Mouse (Mus musculus) heart, adult 9 months (tissue): ENCODE data around the gene Rab31.

ENCODE experiments used
- DNase-seq, 2 experiments: peaks; one replicate each; pipeline ENCODE4 v3.0.0; 2022; ENCODE audit warnings: low spot score in 2 of 2

Rab31 gene

DNA sequence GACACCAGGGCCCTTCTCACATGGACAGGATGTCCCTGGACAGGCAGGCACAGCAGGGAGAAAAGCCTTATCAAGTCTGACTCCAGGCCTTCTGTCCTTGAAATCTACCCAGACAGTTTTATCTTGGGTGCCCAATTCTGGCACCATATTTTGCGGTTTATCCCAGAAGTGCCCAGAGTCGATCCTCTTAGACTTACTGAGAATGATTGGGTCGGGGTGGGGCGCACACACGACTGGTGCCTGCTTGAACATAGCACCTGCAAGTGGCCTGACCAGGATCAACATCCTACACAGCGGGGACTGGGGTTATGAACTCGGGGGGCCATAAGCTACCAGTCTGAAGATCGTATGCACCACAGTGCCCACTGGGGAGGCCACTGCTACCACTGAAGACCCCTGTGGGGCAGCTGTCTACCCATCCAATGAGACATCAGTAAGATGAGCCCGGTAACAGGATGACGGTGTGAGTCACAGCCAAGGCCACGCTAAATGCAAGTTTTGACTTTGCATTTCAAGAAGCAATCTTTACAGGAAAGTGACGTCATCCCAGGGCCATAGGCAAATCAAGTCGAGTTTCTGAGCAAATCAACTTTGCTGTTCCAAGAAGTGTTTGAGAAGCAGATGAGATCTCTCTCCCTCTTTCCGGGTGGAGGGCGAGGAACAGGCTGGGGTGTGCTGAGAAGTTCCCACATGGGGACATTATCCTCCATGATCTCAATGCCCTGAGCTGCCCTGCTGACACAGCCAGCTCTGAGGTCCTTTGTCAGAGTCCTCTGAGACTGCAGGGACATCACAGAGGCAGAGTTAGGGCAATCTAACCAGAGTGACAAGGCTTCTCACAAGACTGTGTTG is 32.5 kb downstream of the Rab31 start:
- DNase-seq: no peak

GRCm38 (mm10) chr17:65737622-65738021 is 34.9 kb downstream of the Rab31 start:
- DNase-seq: peak; percentile 45 to 57

DNA sequence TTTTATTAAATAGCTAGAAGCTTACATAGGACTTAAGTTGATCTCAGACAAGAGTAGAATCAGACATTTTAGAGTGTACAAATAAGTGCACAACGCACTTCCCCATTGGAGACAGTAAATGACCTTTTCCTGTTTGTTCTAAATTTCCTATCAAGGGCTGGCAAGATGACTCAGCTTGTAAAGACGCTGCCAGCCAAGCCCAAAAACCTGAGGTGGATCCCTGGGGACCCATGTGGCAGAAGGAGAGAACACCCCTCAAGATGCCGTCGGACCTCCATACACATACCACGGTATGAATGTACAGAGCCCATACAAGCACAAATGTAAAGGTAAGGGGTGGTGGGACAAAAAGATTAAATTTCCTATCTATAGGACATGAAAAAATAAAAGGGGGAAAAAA is 35.4 kb downstream of the Rab31 start:
- DNase-seq: no peak

- DNase-seq: no peak
These were observed 37.5 kb downstream of the Rab31 start for GRCm38 (mm10) chr17:65735088-65735487.

DNA sequence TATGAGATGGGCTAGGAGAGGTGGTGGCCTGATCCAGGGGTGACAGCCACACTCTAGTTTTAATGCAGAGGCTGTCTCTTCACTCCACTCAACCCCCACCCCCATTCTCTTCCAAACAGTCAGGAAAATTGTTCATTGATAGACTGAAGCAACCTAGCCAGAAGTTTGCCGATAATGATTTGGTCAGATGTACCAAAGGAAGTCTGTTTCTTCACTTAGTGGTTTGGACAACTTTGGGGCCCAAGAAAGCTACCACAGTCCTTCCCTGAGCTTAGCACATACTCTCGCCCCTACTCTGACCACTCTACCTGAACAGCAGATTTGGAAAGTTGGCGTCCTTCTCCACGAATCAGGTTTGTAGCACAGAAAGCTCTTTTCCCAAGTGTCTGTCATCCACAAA is 39.9 kb downstream of the Rab31 start:
- DNase-seq: peak; percentile 30 to 48

GRCm38 (mm10) chr17:65731710-65732109 is 40.8 kb downstream of the Rab31 start:
- DNase-seq: no peak

DNA sequence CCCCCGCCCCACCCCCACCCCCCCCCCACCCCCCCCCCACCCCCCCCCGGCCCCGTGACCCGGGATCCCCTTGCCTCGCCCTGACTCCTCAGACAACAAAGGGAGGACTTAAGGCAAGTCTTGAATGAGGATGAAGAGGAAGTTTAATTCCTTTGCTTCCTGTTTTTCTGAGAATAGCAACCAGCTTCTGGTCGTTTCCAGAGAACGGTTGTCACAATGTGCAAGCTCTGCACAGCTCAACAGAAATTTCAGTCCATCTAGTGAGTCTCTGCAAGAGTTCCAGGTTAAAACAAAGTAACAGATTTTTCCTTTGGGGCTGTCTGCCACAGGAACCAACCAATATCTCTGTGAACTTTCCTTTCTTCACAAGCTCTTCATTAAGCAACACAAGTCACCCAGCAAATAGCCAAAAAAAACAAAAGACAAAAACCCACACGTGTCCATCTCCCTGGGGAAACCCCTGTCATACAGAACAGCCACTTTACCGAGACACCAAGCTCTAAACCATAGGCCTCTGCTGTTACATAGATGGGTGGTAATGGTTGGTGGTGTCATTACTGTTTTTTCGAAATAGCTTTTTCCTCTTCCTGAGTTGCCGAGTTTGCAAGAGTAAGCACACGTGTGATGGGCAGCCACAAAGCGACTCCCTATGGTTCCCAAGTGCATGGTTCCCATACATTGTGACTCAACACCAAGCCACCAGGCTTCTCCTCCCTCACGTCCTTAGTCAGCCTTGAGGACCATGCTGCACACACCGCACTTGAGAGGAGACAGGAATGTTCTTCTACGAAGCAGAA is 42.4 kb downstream of the Rab31 start:
- peak; percentile 21 to 57 for DNase-seq

GRCm38 (mm10) chr17:65726755-65727154 is 45.8 kb downstream of the Rab31 start:
- DNase-seq: peak; percentile 38 to 46

DNA sequence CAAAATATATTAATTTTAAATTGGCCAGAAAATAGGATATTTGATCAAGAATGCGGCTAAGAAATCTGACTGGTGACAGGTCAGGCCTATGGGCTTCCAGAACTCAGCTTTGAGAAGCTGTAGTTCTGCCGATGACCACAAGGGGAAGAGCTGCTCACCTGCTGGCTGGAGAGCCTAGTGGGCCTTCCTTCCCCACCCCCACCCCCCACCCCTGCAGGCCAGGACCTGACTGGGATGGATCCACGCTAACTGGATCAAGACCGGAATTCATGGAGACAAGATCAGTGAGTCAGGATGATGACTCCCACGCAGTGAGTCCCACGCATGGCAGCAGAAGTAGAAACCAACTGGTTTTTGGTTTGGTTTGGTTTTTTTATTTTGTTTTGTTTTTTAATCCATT is 46.3 kb downstream of the Rab31 start:
- no peak for DNase-seq

DNA sequence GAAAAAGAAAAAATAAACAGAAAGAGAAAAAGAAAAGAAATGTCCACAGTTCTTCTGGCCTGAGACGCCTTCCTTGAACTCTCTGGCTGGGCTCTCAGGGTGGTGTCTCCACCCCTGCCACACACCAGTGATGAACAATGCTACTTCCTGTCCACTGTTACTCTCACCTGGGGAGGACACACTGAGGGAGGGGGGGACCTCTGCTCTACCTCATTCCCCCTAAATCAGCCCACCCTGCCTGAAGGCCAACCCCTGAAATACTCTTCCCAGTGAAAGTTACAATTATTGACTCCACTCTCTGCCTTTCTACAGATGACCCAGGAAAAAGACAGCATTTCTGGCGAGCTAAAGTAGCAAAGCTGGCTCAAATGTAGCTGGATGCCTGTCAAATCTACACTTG is 46.7 kb downstream of the Rab31 start:
- DNase-seq: no peak

GRCm38 (mm10) chr17:65725381-65725780 is 47.2 kb downstream of the Rab31 start:
- DNase-seq: no peak

- peak; percentile 30 to 54 for DNase-seq
These were observed 48.3 kb downstream of the Rab31 start for GRCm38 (mm10) chr17:65724254-65724653.

DNA sequence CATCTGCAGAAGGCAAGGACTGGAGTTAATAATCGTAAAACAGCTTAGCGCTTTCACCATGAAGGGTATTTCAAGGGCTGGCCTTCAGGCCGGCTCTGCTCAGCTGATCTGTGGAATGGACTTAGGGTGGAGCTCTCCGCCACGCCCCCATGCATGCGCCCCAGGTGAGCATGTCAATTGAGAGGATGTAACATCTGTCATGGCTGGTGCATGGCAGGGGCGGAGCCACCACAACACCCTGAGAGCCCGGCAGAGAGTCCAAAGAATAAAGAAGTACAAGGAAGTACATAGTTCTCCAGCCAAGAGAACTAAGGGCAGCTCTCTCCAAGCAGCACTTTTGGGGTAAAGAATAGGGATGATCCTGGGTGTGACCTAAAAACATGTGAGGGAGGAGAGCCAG is 48.9 kb downstream of the Rab31 start:
- DNase-seq: no peak

GRCm38 (mm10) chr17:65721330-65721729 is 51.2 kb downstream of the Rab31 start:
- no peak for DNase-seq

- no peak for DNase-seq
These were observed 52.7 kb downstream of the Rab31 start for GRCm38 (mm10) chr17:65719826-65720225.

GRCm38 (mm10) chr17:65718578-65718977 is 54.0 kb downstream of the Rab31 start:
- no peak for DNase-seq

DNA sequence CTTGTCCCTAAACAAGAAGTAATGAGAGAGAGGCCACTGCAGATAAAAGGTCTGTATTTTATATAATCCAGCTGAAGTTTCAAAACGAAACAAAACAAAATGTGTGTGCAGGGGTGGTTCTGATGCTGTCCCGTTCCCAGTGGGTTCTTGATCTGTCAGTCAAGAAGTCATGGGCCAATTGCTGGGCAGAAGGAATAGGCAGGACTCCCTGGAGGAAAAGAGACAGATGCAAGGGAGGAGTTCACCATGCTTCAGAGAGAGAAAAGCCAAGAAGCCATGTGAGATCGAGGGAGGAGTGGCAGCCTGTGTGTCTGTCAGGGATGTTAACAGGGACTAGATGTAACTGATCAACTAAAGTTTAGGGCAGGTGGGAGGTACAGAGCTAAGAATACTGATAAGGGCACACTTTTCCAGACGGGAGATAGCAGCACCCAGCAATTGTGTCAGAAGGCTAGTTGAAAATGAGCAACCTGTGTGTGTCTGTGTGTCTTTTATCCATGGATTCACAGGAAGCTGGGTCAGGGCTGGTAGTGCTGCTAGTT is 54.8 kb downstream of the Rab31 start:
- DNase-seq: peak in 1 of 2 experiments; percentile 40

GRCm38 (mm10) chr17:65714060-65714459 is 58.5 kb downstream of the Rab31 start:
- DNase-seq: no peak

GRCm38 (mm10) chr17:65712861-65713535 is 59.6 kb downstream of the Rab31 start:
- peak; percentile 47 to 65 for DNase-seq

- no peak for DNase-seq
These were observed 60.8 kb downstream of the Rab31 start for GRCm38 (mm10) chr17:65711779-65712178.

DNA sequence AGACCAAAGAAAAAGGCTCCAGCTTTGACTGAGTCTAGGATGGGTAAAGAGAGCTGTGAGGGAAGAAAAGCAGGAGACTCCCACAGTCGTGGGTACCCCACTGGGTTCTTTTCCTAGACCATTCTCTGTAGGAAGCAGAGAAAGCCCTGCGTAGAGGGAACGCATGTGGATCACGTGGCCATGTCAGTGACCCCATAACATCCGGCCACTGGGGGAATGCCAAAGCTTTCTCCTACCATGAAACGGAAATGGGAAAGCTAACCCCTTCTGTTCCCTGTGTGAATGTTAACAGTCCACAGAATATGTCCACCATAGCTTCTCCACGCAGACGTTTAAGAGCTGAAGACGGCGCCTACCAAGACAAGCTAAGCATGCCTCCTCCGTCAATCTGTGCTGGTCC is 62.0 kb downstream of the Rab31 start:
- DNase-seq: peak in 1 of 2 experiments; percentile 39

DNA sequence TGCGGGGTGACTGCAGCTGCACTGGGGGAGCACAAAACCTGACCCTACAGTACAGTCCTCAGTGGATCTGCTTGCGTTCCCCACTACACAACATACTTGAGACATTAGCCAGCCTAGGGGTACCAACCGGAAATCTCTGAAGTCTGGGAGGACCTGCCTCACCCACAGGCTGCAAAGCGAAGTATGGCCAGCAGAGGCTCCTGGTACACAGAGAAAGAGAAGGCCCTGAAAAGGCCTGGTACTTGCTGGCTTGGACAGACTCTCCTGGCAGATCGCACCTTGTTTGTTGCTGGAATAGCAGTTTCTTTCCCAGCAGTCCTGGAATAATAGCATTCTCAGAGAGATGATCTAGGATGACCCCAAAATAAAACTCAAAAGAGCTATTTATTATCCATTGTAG is 66.3 kb downstream of the Rab31 start:
- peak; percentile 44 to 45 for DNase-seq
